Mouse (Mus musculus) stomach, postnatal 0 days (tissue): ENCODE results near the gene Gipc1. TPM values are rescaled to one million over a fixed set of nuclear protein-coding genes. Genes with fewer than 3 reads are reported as not detected.
A peak's percentile ranks its signal among the peaks of the same experiment; 100 is the strongest.

Experiments
- ATAC-seq: fragments of 200-750 bp; cut with Nextera tagmentation; 2 replicates; pipeline ENCODE4 v1.8.0; 2017; ENCODE audit not compliant: low FRiP score, low TSS enrichment
- DNase-seq: peaks from one replicate; pipeline ENCODE4 v3.0.0-alpha.2; 2016; ENCODE audit warnings: low spot score
- H3K27ac ChIP-seq: fragments of 300-500 bp; sonication (generic); replicated peaks from 2 replicates; pipeline ENCODE4 v1.5.1; 2014; ENCODE audit warnings: mild to moderate bottlenecking, control low read depth
- H3K27me3 ChIP-seq: fragments of 300-500 bp; sonication (generic); 2 replicates; pipeline ENCODE4 v1.6.1; 2014; ENCODE audit warnings: low read length; ENCODE audit not compliant: control insufficient read depth, insufficient read depth
- H3K36me3 ChIP-seq: fragments of 300-500 bp; sonication (generic); 2 replicates; pipeline ENCODE4 v1.6.1; 2014; ENCODE audit warnings: low read length, mixed read lengths; ENCODE audit not compliant: control insufficient read depth, insufficient read depth
- H3K4me1 ChIP-seq: fragments of 300-500 bp; sonication (generic); replicated peaks from 2 replicates; pipeline ENCODE4 v1.6.1; 2014; ENCODE audit warnings: antibody characterized with exemption; ENCODE audit not compliant: control insufficient read depth, insufficient read depth
- H3K4me2 ChIP-seq: fragments of 300-500 bp; sonication (generic); replicated peaks from 2 replicates; pipeline ENCODE4 v1.6.1; 2014; ENCODE audit warnings: low read depth, mild to moderate bottlenecking, control low read depth, moderate library complexity
- H3K4me3 ChIP-seq: fragments of 300-500 bp; sonication (generic); 2 replicates; pipeline ENCODE4 v1.5.1; 2014; ENCODE audit warnings: low read depth, low read length, control low read depth
- H3K9ac ChIP-seq: fragments of 300-500 bp; sonication (generic); 2 replicates; pipeline ENCODE4 v1.6.1; 2014; ENCODE audit warnings: mild to moderate bottlenecking, low read length, control low read depth, mixed read lengths
- H3K9me3 ChIP-seq: fragments of 300-500 bp; sonication (generic); 2 replicates; pipeline ENCODE4 v1.6.1; 2016; ENCODE audit warnings: low read length; ENCODE audit not compliant: control insufficient read depth
- CTCF ChIP-seq: IDR thresholded peaks from 2 replicates; pipeline ENCODE4 v1.5.1; 2016; ENCODE audit warnings: antibody characterized with exemption, low read depth, mild to moderate bottlenecking, moderate library complexity
- EP300 ChIP-seq: optimal IDR thresholded peaks from 2 replicates; pipeline ENCODE3; 2016; ENCODE audit warnings: antibody characterized with exemption
- WGBS: fragments of 180-500 bp; shearing (Covaris S2); extraction: QIAGEN DNeasy Blood & Tissue Kit; methylation state at CpG from one replicate; pipeline ENCODE4 v1.1.7; 2014; 5-methylcytosine and 5-hydroxymethylcytosine counted together
- polyA plus RNA-seq: library from polyadenylated mRNA; unstranded; fragments of >200 nt; fragmentation: Nextera tagmentation; extraction: Ambion mirVana; gene quantifications from 2 replicates; pipeline ENCODE4 v1.2.1, GENCODE M21; 2015

Gipc1 gene
- polyA plus RNA-seq, 1 experiment from 2014 or later = 171 TPM

DNA sequence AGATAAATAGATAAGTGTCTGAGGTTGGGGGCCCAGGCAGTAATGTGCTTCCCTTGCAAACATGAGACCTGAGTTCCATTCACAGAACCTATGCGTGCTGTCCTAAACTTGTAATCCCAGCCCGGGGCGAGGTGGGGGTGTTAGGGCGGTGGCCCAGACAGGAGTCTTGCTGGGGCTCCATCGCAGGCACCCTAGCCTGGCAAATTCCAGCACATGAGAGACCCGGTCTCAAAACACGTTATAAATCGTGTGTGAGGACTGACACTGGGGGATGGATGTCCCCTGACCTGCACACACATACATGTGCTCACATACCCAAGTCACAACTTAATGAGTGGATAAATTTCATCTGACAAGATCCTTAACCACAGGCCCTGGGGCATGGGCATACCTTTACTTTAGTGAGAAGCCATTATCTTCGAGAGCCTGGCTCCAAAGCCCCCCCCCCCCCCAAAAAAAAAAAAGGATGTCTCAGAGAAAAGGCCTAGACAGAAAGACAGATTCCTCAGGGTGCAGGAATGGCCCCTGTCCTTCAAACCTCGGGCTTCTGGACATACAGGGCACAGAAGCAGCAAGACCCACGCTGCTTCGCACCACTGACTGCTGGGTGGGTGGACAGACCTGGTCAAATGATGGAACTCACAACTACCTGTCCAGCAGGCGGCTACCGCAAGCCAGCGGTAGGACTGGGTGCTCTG lies 30.6 kb upstream of the Gipc1 start:
- peak overlapping the region; percentile 27 for H3K4me3 ChIP-seq
- H3K27me3 ChIP-seq = no peaks in the 10 kb centered on the region
- 51% methylated on average over 15 of the region's 15 CpGs for WGBS
- no peaks in the 10 kb centered on the region for H3K4me1 ChIP-seq
- peak overlapping the region; percentile 61 for H3K4me2 ChIP-seq
- H3K9ac ChIP-seq = peak overlapping the region; percentile 55
- 0 out of 2 replicates have a peak, but pooled peaks cover 5% of the 10 kb centered on the region for H3K9me3 ChIP-seq
- no peaks in the 10 kb centered on the region for H3K36me3 ChIP-seq
- DNase-seq (no peak), ATAC-seq (no peak; the same call in 1 of the 2 replicates)
- TF ChIP-seq EP300 (no peak), CTCF (no peak)
- H3K27ac ChIP-seq = no peak overlapping the region

DNA sequence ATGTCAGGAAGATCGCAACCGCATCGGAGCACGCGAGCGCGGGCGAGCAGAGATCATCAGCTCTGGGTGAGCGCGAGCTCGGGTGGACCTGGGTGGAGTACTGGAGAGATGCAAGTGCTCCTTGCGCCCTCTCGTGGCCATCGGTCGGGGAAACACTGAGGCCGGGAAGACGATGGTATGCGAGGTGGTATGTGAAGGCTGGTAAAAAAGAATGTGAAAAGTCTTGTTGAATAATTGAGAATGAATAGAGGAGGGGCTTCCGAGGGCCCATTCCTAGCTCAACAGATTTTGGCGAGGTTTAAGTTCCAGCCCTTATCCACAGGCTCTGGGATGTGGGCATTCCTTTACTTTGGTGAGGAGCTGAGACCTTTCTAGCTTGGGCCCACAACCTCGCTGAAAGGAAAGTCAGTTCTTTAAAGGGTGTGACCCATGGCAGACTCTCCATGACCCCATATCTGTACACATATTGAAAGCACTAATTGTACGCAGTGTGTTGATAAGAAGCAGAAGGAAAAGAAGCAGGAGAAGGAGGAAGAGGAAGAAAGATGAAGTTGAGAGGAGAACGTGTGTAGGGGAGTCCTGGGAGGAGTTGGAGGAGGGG lies 30.0 kb upstream of the Gipc1 start:
- H3K36me3 ChIP-seq = no peaks in the 10 kb centered on the region
- H3K9ac ChIP-seq = peak overlapping the region; percentile 55
- DNase-seq (peak; percentile 91), ATAC-seq (peak; percentile 82)
- H3K27ac ChIP-seq = no peak overlapping the region
- WGBS = 7% methylated on average over 23 of the region's 23 CpGs
- TF ChIP-seq CTCF (peak; percentile 97), EP300 (no peak)
- H3K4me2 ChIP-seq = peak overlapping the region; percentile 61
- H3K4me3 ChIP-seq = peak overlapping the region; percentile 27
- H3K4me1 ChIP-seq = no peaks in the 10 kb centered on the region
- H3K9me3 ChIP-seq = 0 out of 2 replicates have a peak, but pooled peaks cover 5% of the 10 kb centered on the region
- no peaks in the 10 kb centered on the region for H3K27me3 ChIP-seq

DNA sequence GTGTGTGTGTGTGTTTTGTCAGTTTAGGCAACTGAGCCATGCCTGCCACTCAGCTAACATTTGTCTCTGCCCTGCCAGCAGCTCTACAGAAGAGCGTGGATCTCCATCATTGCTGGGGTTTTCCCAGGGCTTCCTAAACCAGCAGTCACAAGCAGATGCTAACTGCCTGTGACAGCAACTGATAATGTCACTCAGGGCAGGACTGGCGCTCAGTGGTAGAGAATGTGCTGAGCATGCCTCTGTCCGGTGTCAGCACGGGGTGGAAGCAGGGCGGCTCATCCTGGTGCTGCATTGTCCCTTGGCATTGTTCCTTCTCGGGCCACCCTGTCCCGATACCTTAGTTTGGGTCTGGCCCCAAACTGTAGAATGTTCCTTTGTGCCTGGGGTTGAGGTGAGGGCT lies 28.9 kb upstream of the Gipc1 start:
- ATAC-seq = no peak
- WGBS = 95% methylated on average over 7 of the region's 7 CpGs

DNA sequence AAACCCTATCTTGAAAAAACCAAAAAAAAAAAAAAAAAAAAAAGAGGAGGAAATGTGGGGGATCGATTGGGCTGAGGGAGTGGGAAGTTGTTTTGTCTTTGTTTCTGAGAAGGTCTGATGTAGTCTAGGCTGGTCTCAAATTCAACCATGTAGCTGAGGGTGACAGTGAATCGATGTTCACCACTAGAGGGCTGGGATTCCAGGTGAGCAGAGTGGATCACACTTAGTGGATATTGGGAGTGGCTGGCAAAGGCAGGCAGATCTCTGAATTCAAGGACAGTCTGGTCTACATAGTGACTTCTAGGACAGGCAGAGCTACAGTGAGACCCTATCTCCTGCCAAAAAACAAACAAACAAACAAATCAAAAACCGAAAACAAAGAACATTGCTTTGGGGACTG lies 27.7 kb upstream of the Gipc1 start:
- H3K36me3 ChIP-seq = no peaks in the 10 kb centered on the region
- no peaks in the 10 kb centered on the region for H3K4me1 ChIP-seq
- TF ChIP-seq EP300 (no peak), CTCF (peak; percentile 82)
- H3K9me3 ChIP-seq = no peaks in the 10 kb centered on the region
- no peak for ATAC-seq
- H3K9ac ChIP-seq = no peak overlapping the region
- H3K4me3 ChIP-seq = no peak overlapping the region
- H3K27me3 ChIP-seq = no peaks in the 10 kb centered on the region
- H3K4me2 ChIP-seq = no peak overlapping the region
- peak; percentile 47 for DNase-seq
- 34% methylated on average over 3 of the region's 3 CpGs for WGBS
- H3K27ac ChIP-seq = no peak overlapping the region

More for the DNA sequence above, 28.9 kb upstream of the Gipc1 start:
- Histone ChIP-seq H3K36me3 (no peaks in the 10 kb centered on the region), H3K9me3 (0 out of 2 replicates have a peak, but pooled peaks cover 2% of the 10 kb centered on the region), H3K4me3 (no peak overlapping the region), H3K4me1 (no peaks in the 10 kb centered on the region), H3K9ac (no peak overlapping the region), H3K27ac (no peak overlapping the region), H3K4me2 (no peak overlapping the region), H3K27me3 (no peaks in the 10 kb centered on the region)
- DNase-seq = no peak
- TF ChIP-seq EP300 (no peak), CTCF (no peak)

DNA sequence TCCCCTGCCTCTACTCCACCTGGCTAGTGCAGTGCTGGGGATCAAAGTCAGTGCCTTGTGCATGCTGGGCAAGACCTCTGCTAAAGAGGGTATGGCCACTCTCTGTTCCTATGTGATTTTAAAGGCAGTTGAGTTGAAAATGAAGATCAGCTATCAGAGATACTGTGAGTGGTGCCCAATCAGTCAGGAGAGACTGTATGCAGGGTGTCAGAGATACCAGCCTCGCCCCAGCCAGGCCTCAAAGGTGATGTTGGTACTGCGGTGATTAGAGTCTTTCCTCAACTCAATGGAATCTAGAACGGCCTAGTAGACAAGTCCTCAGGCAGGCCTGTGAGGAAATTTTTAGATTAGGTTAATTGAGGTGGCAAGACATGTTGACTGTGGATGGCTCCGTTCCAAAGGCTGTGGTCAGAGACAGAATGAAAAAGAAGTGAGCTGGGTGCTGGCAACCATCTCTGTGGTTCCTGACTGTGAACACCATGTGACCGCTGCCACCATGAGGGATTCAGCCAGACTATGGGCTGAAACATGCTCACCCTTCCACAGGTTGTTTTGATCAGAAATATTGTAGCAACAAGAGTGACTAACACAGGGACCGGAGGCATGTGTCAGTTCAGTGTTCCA lies 26.7 kb upstream of the Gipc1 start:
- Histone ChIP-seq H3K9ac (no peak overlapping the region), H3K27ac (no peak overlapping the region), H3K36me3 (no peaks in the 10 kb centered on the region), H3K4me1 (no peaks in the 10 kb centered on the region), H3K4me3 (no peak overlapping the region), H3K4me2 (no peak overlapping the region), H3K27me3 (no peaks in the 10 kb centered on the region), H3K9me3 (no peaks in the 10 kb centered on the region)
- ATAC-seq = no peak
- WGBS = 84% methylated on average over 6 of the region's 6 CpGs
- no peak for DNase-seq
- no peak for TF ChIP-seq EP300
- no peak for TF ChIP-seq CTCF
